In the genomic region with DNA sequence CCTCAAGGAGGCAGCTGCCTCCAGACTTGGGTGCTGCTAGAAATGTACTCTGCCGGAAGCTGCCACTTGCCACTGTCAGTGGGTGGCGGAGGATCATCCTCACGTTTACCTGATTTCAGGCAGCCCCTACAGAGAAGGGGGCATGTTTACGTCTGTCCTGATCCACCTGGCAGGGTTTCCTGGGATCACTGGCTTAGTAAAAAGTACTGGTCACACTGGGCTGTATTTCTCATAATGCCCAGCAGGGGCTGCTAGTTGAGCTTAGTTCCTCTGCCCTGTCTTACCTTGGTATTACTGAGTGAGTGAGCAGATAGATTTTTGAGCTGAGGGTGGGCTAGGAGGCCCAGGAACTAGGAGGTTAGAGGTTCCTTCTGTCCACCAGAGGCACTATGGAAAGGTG, we compare ENCODE assay signal across 8 mouse cellular contexts. TPM values are rescaled to one million over a fixed set of nuclear protein-coding genes. Genes with fewer than 3 reads are reported as not detected.
DNase-seq lines count a peak whose midpoint lies in the region; ATAC-seq and TF ChIP-seq lines count a peak whose summit lies in the region.

No protein-coding gene starts in this region.

- H3K4me3 ChIP-seq in embryonic fibroblast, embryonic 13.5 days (ENCODE audit: insufficient read depth, low read length) = no peak overlapping the region
- no peak overlapping the region for H3K4me3 ChIP-seq in liver, postnatal 0 days (ENCODE audit: low read depth, low read length)

- no peaks in the 10 kb centered on the region for H3K9me3 ChIP-seq in liver, postnatal 0 days (ENCODE audit: low read length)

- H3K4me2 ChIP-seq in liver, postnatal 0 days (ENCODE audit: low read depth, low read length) = no peak overlapping the region

- no peak overlapping the region for H3K9ac ChIP-seq in liver, postnatal 0 days (replicated peaks)

- 65% methylated on average over 4 of the region's 4 CpGs for WGBS in liver, postnatal 0 days (ENCODE audit: insufficient replicate concordance)

- no peak overlapping the region for H3K27ac ChIP-seq in embryonic fibroblast, embryonic 13.5 days (ENCODE audit: insufficient read depth, low read length)
- H3K27ac ChIP-seq in liver, postnatal 0 days (ENCODE audit: low read depth) = no peak overlapping the region

- TF ChIP-seq EP300 in liver, postnatal 0 days (IDR thresholded peaks at IDR 0.05; ENCODE audit: low read depth) = no peak

- peak; percentile 56 for DNase-seq in cerebellum, adult 11 months
- DNase-seq in left cerebral cortex, postnatal 4 days = peak; percentile 67
- DNase-seq in left cerebral cortex, adult 8-10 months (ENCODE audit: low spot score in 2 of 2) = no peak
- peak; percentile 70 for DNase-seq in R1 (ENCODE audit: low read depth, low spot score)
- peak; percentile 57 for DNase-seq in liver, postnatal 0 days
- no peak for DNase-seq in ovary, postnatal 36 days (ENCODE audit: low spot score)

- 0 out of 2 replicates have a peak, but pooled peaks cover 12% of the 10 kb centered on the region for H3K36me3 ChIP-seq in liver, postnatal 0 days (replicated peaks; ENCODE audit: insufficient read depth, low read length)

- intact Hi-C loops in left cerebral cortex, postnatal 4 days (cut with DNase I) = no loop called here

- H3K27me3 ChIP-seq in liver, postnatal 0 days (ENCODE audit: insufficient read depth, low read length) = no peaks in the 10 kb centered on the region

- no peak for TF ChIP-seq POLR2A in embryonic fibroblast, embryonic 13.5 days (IDR thresholded peaks at IDR 0.05; ENCODE audit: low read depth, low read length)

- TF ChIP-seq CTCF in embryonic fibroblast, embryonic 13.5 days (IDR thresholded peaks at IDR 0.05; ENCODE audit: borderline replicate concordance, insufficient read depth, low read length) = peak; percentile 10; the same call in 1 of the 2 replicates
- peak; percentile 89 for TF ChIP-seq CTCF in liver, postnatal 0 days (IDR thresholded peaks at IDR 0.05; ENCODE audit: low read depth)

- H3K4me1 ChIP-seq in embryonic fibroblast, embryonic 13.5 days (ENCODE audit: control insufficient read depth, insufficient read depth, low read length) = no peaks in the 10 kb centered on the region
- peaks cover 21% of the 10 kb centered on the region; the same call in 1 of the 2 replicates for H3K4me1 ChIP-seq in liver, postnatal 0 days (ENCODE audit: insufficient read depth)

- no peak for ATAC-seq in cerebellum, adult (ENCODE audit: insufficient number of reproducible peaks, low FRiP score, low TSS enrichment)
- no peak for ATAC-seq in liver, postnatal 0 days

RNA-seq across cellular contexts. Expression of a gene that starts 4.5 kb away (rescaled TPM):
- total RNA-seq in left cerebral cortex, postnatal 4 days (2021) = 10 to 100 TPM; 11.7 to 11.8 TPM
- 1 to 10 TPM; 1.7 to 3.8 (median 2.3) TPM for total RNA-seq in left cerebral cortex, adult 8-10 months (2022)
- 3.3 and 5.2 TPM in 2 replicates for polyA plus RNA-seq in embryonic fibroblast, embryonic 13.5 days (2011; ENCODE audit: insufficient read length, low read depth, missing spikeins)
- polyA plus RNA-seq in liver, postnatal 0 days (2015; fragmentation: Nextera tagmentation; extraction: Ambion mirVana) = 5.5 and 7.4 TPM in 2 replicates

RNA-seq across cellular contexts. Expression of a gene that starts 11.1 kb away (rescaled TPM):
- 1 to 10 TPM; 6.5 to 7.3 TPM for total RNA-seq in left cerebral cortex, postnatal 4 days (2021)
- 10 to 100 TPM; 20.9 to 31.0 (median 25.8) TPM for total RNA-seq in left cerebral cortex, adult 8-10 months (2022)
- 40.0 and 42.2 TPM in 2 replicates for polyA plus RNA-seq in embryonic fibroblast, embryonic 13.5 days (2011; ENCODE audit: insufficient read length, low read depth, missing spikeins)
- polyA plus RNA-seq in liver, postnatal 0 days (2015; fragmentation: Nextera tagmentation; extraction: Ambion mirVana) = 18.7 and 19.4 TPM in 2 replicates

RNA-seq across cellular contexts. Expression of a gene that starts 19.1 kb away (rescaled TPM):
- total RNA-seq in left cerebral cortex, postnatal 4 days (2021) = 1 to 10 TPM; 6.8 to 7.2 TPM
- 10 to 100 TPM; 13.1 to 17.5 (median 16.2) TPM for total RNA-seq in left cerebral cortex, adult 8-10 months (2022)
- polyA plus RNA-seq in embryonic fibroblast, embryonic 13.5 days (2011; ENCODE audit: insufficient read length, low read depth, missing spikeins) = 0.33 and 2.2 TPM in 2 replicates
- 2.9 and 3.6 TPM in 2 replicates for polyA plus RNA-seq in liver, postnatal 0 days (2015; fragmentation: Nextera tagmentation; extraction: Ambion mirVana)

RNA-seq across cellular contexts. Expression of a gene that starts 20.4 kb away (rescaled TPM):
- total RNA-seq in left cerebral cortex, postnatal 4 days (2021) = 10 to 100 TPM; 23.0 to 27.3 TPM
- 10 to 100 TPM; 35.1 to 50.7 (median 37.9) TPM for total RNA-seq in left cerebral cortex, adult 8-10 months (2022)
- polyA plus RNA-seq in embryonic fibroblast, embryonic 13.5 days (2011; ENCODE audit: insufficient read length, low read depth, missing spikeins) = 29.9 and 32.9 TPM in 2 replicates
- polyA plus RNA-seq in liver, postnatal 0 days (2015; fragmentation: Nextera tagmentation; extraction: Ambion mirVana) = 12.8 and 15.4 TPM in 2 replicates

RNA-seq across cellular contexts. Expression of a gene that starts 22.6 kb away (rescaled TPM):
- total RNA-seq in left cerebral cortex, postnatal 4 days (2021) = 100 to 1,000 TPM; 478 to 490 TPM
- total RNA-seq in left cerebral cortex, adult 8-10 months (2022) = 100 to 1,000 TPM; 307 to 332 (median 316) TPM
- 86.0 and 107 TPM in 2 replicates for polyA plus RNA-seq in embryonic fibroblast, embryonic 13.5 days (2011; ENCODE audit: insufficient read length, low read depth, missing spikeins)
- 5.2 and 5.4 TPM in 2 replicates for polyA plus RNA-seq in liver, postnatal 0 days (2015; fragmentation: Nextera tagmentation; extraction: Ambion mirVana)

Comparison
In these comparisons a context has a peak if more than half of its experiments do, and no peak if none do; other contexts are left out.
1. DNase-seq: peak in cerebellum, adult 11 months (single experiment), left cerebral cortex, postnatal 4 days (single experiment), R1 (single experiment) and liver, postnatal 0 days (single experiment); none in left cerebral cortex, adult 8-10 months (0 of 2) and ovary, postnatal 36 days (single experiment).